Mouse (Mus musculus) midbrain, embryonic 10.5 days (tissue): ENCODE results near the gene Wdfy3. TPM values are rescaled to one million over a fixed set of nuclear protein-coding genes. Genes with fewer than 3 reads are reported as not detected.

Source experiments
- DNase-seq: peaks from one replicate; pipeline ENCODE4 v3.0.0-alpha.2; 2017; ENCODE audit warnings: low spot score
- H3K27ac ChIP-seq: fragments of 300-500 bp; sonication (generic); replicated peaks from 2 replicates; pipeline ENCODE4 v1.5.1; 2016; ENCODE audit warnings: mild to moderate bottlenecking
- H3K27me3 ChIP-seq: fragments of 300-500 bp; sonication (generic); 2 replicates; pipeline ENCODE4 v1.6.1; 2016; ENCODE audit warnings: low read depth, mild to moderate bottlenecking; ENCODE audit not compliant: poor library complexity, severe bottlenecking
- H3K36me3 ChIP-seq: fragments of 300-500 bp; sonication (generic); 2 replicates; pipeline ENCODE4 v1.6.1; 2016; ENCODE audit warnings: mild to moderate bottlenecking, moderate library complexity
- H3K4me1 ChIP-seq: fragments of 300-500 bp; sonication (generic); 2 replicates; pipeline ENCODE4 v1.6.1; 2016
- H3K4me3 ChIP-seq: fragments of 300-500 bp; sonication (generic); 2 replicates; pipeline ENCODE4 v1.5.1; 2016; ENCODE audit warnings: mild to moderate bottlenecking, moderate library complexity
- H3K9me3 ChIP-seq: fragments of 300-500 bp; sonication (generic); replicated peaks from 2 replicates; pipeline ENCODE4 v1.6.1; 2016; ENCODE audit warnings: mild to moderate bottlenecking
- WGBS: fragments of 180-500 bp; shearing (Covaris S2); methylation state at CpG from one replicate; pipeline ENCODE4 v1.1.7; 2016; 5-methylcytosine and 5-hydroxymethylcytosine counted together
- polyA plus RNA-seq: library from polyadenylated mRNA; unstranded; fragments of >200 nt; fragmentation: Nextera tagmentation; extraction: Ambion mirVana; gene quantifications from 2 replicates; pipeline ENCODE4 v1.2.1, GENCODE M21; 2016

The Wdfy3 gene
- polyA plus RNA-seq, 1 experiment from 2014 or later, result 18.2 TPM

DNA sequence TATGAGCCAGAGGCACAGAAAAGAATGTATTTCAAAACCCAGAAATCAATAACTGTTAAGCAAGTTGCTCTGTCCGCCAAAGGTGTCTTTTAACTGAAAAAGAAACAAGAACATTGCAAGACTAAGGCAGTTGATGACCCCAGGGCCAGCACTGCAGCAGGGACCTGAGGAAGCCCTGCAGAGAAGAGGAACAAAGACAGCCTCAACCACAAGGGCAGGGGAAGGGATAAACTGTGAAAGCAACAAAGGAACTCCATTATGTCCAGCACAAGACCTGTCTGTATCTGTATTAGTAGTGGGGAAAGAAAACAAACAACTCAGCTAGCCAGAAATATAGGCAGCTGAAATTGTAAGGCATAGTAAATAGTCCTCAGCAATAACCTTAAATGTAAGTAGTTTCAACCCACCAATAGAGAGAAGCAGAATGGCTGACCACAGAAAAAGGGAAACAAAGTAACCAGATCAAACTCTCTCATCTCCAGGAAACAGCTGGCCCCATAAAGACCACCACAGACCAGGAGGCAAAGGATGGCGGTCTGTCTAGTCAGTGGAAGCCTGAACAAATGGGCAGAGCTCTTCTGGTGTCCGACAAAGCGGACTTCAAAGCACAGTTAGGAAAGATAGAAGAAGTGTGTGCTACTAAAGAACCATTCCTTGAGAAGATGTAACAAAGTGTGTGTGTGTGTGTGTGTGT lies 283.7 kb downstream of the Wdfy3 start:
- Histone ChIP-seq H3K36me3 (no peaks in the 10 kb centered on the region), H3K27me3 (no peaks in the 10 kb centered on the region), H3K9me3 (no peaks in the 10 kb centered on the region), H3K27ac (no peak overlapping the region), H3K4me3 (no peak overlapping the region), H3K4me1 (peaks cover 12% of the 10 kb centered on the region)
- no peak for DNase-seq
- 67% methylated on average over 4 of the region's 4 CpGs for WGBS

GRCm38 (mm10) chr5:101784787-101785186 lies 284.9 kb downstream of the Wdfy3 start:
- H3K27ac ChIP-seq, result no peak overlapping the region
- no peaks in the 10 kb centered on the region for H3K9me3 ChIP-seq
- H3K4me1 ChIP-seq, result peaks cover 12% of the 10 kb centered on the region
- no peak for DNase-seq
- 91% methylated on average over 2 of the region's 2 CpGs for WGBS
- H3K36me3 ChIP-seq, result no peaks in the 10 kb centered on the region
- no peak overlapping the region for H3K4me3 ChIP-seq
- H3K27me3 ChIP-seq, result no peaks in the 10 kb centered on the region

- Histone ChIP-seq H3K27ac (no peak overlapping the region), H3K4me3 (no peak overlapping the region), H3K4me1 (peaks cover 11% of the 10 kb centered on the region), H3K9me3 (no peaks in the 10 kb centered on the region), H3K27me3 (no peaks in the 10 kb centered on the region), H3K36me3 (no peaks in the 10 kb centered on the region)
- 82% methylated on average over 3 of the region's 3 CpGs for WGBS
- no peak for DNase-seq
Measured at GRCm38 (mm10) chr5:101784328-101784727, 285.4 kb downstream of the Wdfy3 start.
